Mouse (Mus musculus): Measurements from ENCODE around the gene Ankar.

Gene Ankar

GRCm38 (mm10) chr1:72700479-72700878 is at the start of gene Ankar:
Ankar (minus strand) TSS chr1:72700579.
- no peak for DNase-seq (ENCODE audit: low read depth, low spot score)

GRCm38 (mm10) chr1:72746382-72746781 is 46.0 kb upstream of the Ankar start:
- DNase-seq (ENCODE audit: low read depth, low spot score), result no peak

GRCm38 (mm10) chr1:72744816-72745506 is 44.6 kb upstream of the Ankar start:
- DNase-seq (ENCODE audit: low read depth, low spot score), result no peak

GRCm38 (mm10) chr1:72741406-72741805 is 41.0 kb upstream of the Ankar start:
- no peak for DNase-seq (ENCODE audit: low read depth, low spot score)

- no peak for DNase-seq (ENCODE audit: low read depth, low spot score)
Measured at GRCm38 (mm10) chr1:72739681-72740063, 39.3 kb upstream of the Ankar start.

- no peak for DNase-seq (ENCODE audit: low read depth, low spot score)
Measured at GRCm38 (mm10) chr1:72738946-72739680, 38.7 kb upstream of the Ankar start.

- no peak for DNase-seq (ENCODE audit: low read depth, low spot score)
Measured at GRCm38 (mm10) chr1:72736397-72737125, 36.2 kb upstream of the Ankar start.

GRCm38 (mm10) chr1:72733191-72733691 is 32.9 kb upstream of the Ankar start:
- no peak for DNase-seq (ENCODE audit: low read depth, low spot score)

GRCm38 (mm10) chr1:72730126-72730525 is 29.7 kb upstream of the Ankar start:
- DNase-seq (ENCODE audit: low read depth, low spot score), result no peak

GRCm38 (mm10) chr1:72728781-72729180 is 28.4 kb upstream of the Ankar start:
- DNase-seq (ENCODE audit: low read depth, low spot score), result no peak

GRCm38 (mm10) chr1:72725941-72726340 is 25.6 kb upstream of the Ankar start:
- DNase-seq (ENCODE audit: low read depth, low spot score), result no peak

GRCm38 (mm10) chr1:72724354-72724753 is 24.0 kb upstream of the Ankar start:
- DNase-seq (ENCODE audit: low read depth, low spot score), result peak; percentile 44

- DNase-seq (ENCODE audit: low read depth, low spot score), result no peak
Measured at GRCm38 (mm10) chr1:72722646-72723045, 22.3 kb upstream of the Ankar start.

- DNase-seq (ENCODE audit: low read depth, low spot score), result no peak
Measured at GRCm38 (mm10) chr1:72720115-72720725, 19.8 kb upstream of the Ankar start.

GRCm38 (mm10) chr1:72718846-72719245 is 18.5 kb upstream of the Ankar start:
- DNase-seq (ENCODE audit: low read depth, low spot score), result peak; percentile 79

- DNase-seq (ENCODE audit: low read depth, low spot score), result no peak
Measured at GRCm38 (mm10) chr1:72717540-72717939, 17.2 kb upstream of the Ankar start.

- DNase-seq (ENCODE audit: low read depth, low spot score), result peak; percentile 87
Measured at GRCm38 (mm10) chr1:72716926-72717325, 16.5 kb upstream of the Ankar start.

- DNase-seq (ENCODE audit: low read depth, low spot score), result no peak
Measured at GRCm38 (mm10) chr1:72716421-72716820, 16.0 kb upstream of the Ankar start.

GRCm38 (mm10) chr1:72715593-72716361 is 15.4 kb upstream of the Ankar start:
- DNase-seq (ENCODE audit: low read depth, low spot score), result no peak

- DNase-seq (ENCODE audit: low read depth, low spot score), result no peak
Measured at GRCm38 (mm10) chr1:72715065-72715464, 14.7 kb upstream of the Ankar start.

GRCm38 (mm10) chr1:72714547-72714946 is 14.2 kb upstream of the Ankar start:
- DNase-seq (ENCODE audit: low read depth, low spot score), result no peak
